Mouse (Mus musculus) lung, adult 2 months (tissue): ENCODE measurements around the gene Kctd21.

Experiments used
- CTCF ChIP-seq: fragments of 200-500 bp; IDR thresholded peaks from 2 replicates; pipeline ENCODE4 v1.5.1; 2011; ENCODE audit warnings: mild to moderate bottlenecking, low read length, control low read depth; ENCODE audit not compliant: insufficient read depth
- POLR2A ChIP-seq: fragments of 200-500 bp; IDR thresholded peaks from 2 replicates; pipeline ENCODE4 v1.6.1; 2011; ENCODE audit warnings: low read depth, mild to moderate bottlenecking, control low read depth, low read length, borderline replicate concordance; ENCODE audit errors: extremely low read depth

DNA sequence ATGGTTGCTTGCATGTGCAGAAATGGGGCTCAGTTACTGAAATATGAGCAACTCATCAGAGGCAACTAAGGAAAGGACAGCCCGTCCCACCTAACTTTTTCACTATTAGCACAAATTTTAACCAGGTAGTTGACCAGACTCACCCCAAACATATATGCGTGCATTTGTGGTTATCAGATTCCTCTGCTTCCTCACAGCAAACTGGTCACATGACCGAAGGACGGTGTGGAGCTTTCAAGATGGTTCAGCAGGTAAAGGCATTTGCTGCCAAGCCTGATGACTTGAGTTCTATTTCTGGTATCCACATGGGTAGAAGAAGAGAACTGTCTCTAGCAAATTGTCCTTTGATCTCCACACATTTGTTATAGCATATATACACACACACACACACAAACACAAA, 26.2 kb downstream of the Kctd21 start:
- no peak for TF ChIP-seq CTCF
- no peak for TF ChIP-seq POLR2A
